8 mouse cellular contexts compared by ENCODE assay signal in the genomic region with DNA sequence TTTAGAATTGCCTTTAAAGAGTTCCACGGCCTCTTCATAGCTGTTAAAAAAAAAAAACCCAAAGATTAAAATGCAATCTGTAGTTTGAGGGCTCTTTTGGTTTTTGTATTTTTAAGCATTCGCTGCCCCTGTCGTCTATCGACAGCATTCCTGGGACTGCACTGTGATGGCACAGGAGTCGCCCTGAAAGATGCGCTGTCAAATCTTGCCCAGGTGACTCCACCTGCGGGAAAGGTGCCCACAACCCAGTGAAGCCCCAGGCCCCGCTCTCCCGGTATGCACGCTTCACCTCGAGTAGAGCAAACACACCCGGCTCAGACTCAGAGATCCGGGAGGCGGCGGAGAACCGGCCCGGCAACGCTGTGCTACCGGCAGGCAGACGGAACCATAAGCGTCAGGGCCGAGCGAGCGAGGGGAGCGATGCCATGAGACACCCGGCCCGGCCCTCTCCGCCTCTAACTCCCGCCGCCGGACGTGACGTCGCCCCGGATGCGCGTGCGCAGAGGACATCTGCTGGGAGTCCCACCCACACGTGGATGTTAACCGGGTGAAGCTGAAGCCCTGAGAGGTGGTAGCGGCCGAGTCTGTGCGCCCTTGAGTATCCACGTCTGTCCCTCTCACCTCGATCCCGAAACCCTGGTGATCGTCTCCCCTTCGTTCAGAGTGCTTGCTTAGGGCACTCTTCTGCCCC. TPM values are rescaled to one million over a fixed set of nuclear protein-coding genes. Genes with fewer than 3 reads are reported as not detected.
DNase-seq lines count a peak whose midpoint lies in the region; ATAC-seq and TF ChIP-seq lines count a peak whose summit lies in the region.

A gene (minus strand): TSS at position 482 of the 691 bp plus-strand sequence.

- peak; percentile 97 for DNase-seq in ZHBTc4 (ENCODE audit: low read depth, low spot score)
- peak; percentile 99 for DNase-seq in gastrocnemius, adult 2 months
- peak; percentile 99 for DNase-seq in hindbrain, postnatal 0 days (ENCODE audit: low spot score)
- peak; percentile 98 to 99 for DNase-seq in left cerebral cortex, adult 2 months (ENCODE audit: extremely low spot score in 1 of 2, low spot score in 2 of 2)
- peak; percentile 98 to 99 for DNase-seq in right cerebral cortex, adult 2 months (ENCODE audit: low spot score in 2 of 2)
- DNase-seq in urinary bladder, postnatal 14 days (ENCODE audit: low spot score) = peak; percentile 99

- no peaks in the 10 kb centered on the region for H3K9me3 ChIP-seq in hindbrain, postnatal 0 days (ENCODE audit: low read length)

- 0 out of 2 replicates have a peak, but pooled peaks cover 4% of the 10 kb centered on the region for H3K36me3 ChIP-seq in hindbrain, postnatal 0 days (ENCODE audit: insufficient read depth, low read length)

- peak within 1 kb of the TSS; percentile 80 for H3K4me3 ChIP-seq in gastrocnemius, adult 2 months
- peak within 1 kb of the TSS; percentile 60 for H3K4me3 ChIP-seq in hindbrain, postnatal 0 days (ENCODE audit: low read length)
- H3K4me3 ChIP-seq in left cerebral cortex, adult 2 months = peak within 1 kb of the TSS; percentile 63

- H3K27me3 ChIP-seq in hindbrain, postnatal 0 days (ENCODE audit: insufficient read depth, low read length) = no peaks in the 10 kb centered on the region

- peak within 1 kb of the TSS; percentile 63 for H3K9ac ChIP-seq in hindbrain, postnatal 0 days (replicated peaks; ENCODE audit: low read length)

- peak within 1 kb of the TSS; percentile 96 for H3K27ac ChIP-seq in gastrocnemius, adult 2 months
- peak within 1 kb of the TSS; percentile 83 for H3K27ac ChIP-seq in hindbrain, postnatal 0 days
- peak within 1 kb of the TSS; percentile 85 for H3K27ac ChIP-seq in left cerebral cortex, adult 2 months

- 0 out of 2 replicates have a peak, but pooled peaks cover 6% of the 10 kb centered on the region for H3K4me1 ChIP-seq in hindbrain, postnatal 0 days (ENCODE audit: insufficient read depth, low read length)

- peak within 1 kb of the TSS; percentile 90 for H3K4me2 ChIP-seq in hindbrain, postnatal 0 days (ENCODE audit: low read depth, low read length)

- peak; percentile 91 for ATAC-seq in common myeloid progenitor, adult 5-6 weeks (replicated peaks; ENCODE audit: low read depth, poor library complexity, severe bottlenecking)
- peak; percentile 95 for ATAC-seq in hindbrain, postnatal 0 days
- peak; percentile 98 for ATAC-seq in megakaryocyte, adult 5-6 weeks (ENCODE audit: poor library complexity, severe bottlenecking)

- peak; percentile 8; the same call in 1 of the 2 replicates for TF ChIP-seq CTCF in gastrocnemius, adult 2 months (IDR thresholded peaks at IDR 0.05)
- no peak; the same call in 1 of the 2 replicates for TF ChIP-seq CTCF in hindbrain, postnatal 0 days (IDR thresholded peaks at IDR 0.05; ENCODE audit: low read depth)
- no peak for TF ChIP-seq CTCF in left cerebral cortex, adult 2 months (IDR thresholded peaks at IDR 0.05)

- intact Hi-C loops in gastrocnemius, adult 2 months (cut with DNase I) = loop anchor here (5.0 to 10.0 kb wide), 2 partner anchors 314 to 566 kb away; a partner anchor contains a TSS
- intact Hi-C loops in left cerebral cortex, adult 2 months (cut with DNase I) = loop anchor here (1.0 to 5.0 kb wide), 3 partner anchors 227 to 566 kb away; a partner anchor contains a TSS

- 1% methylated on average over 48 of the region's 48 CpGs for WGBS in hindbrain, postnatal 0 days

RNA-seq across cellular contexts. Expression of the gene that starts here (rescaled TPM):
- 8.6 and 17.1 TPM in 2 replicates for total RNA-seq in common myeloid progenitor, adult 5-6 weeks (2017)
- 10 to 100 TPM; 20.7 to 29.4 TPM for total RNA-seq in gastrocnemius, adult 2 months (2021)
- 39.9 and 42.7 TPM in 2 replicates for total RNA-seq in hindbrain, postnatal 0 days (2014; rRNA removed)
- polyA plus RNA-seq in hindbrain, postnatal 0 days (2015; fragmentation: Nextera tagmentation; extraction: Ambion mirVana) = 86.6 and 87.9 TPM in 2 replicates
- total RNA-seq in left cerebral cortex, adult 2 months (2021) = 10 to 100 TPM; 23.4 to 29.0 TPM
- total RNA-seq in megakaryocyte, adult 5-6 weeks (2015) = 6.7 and 10.6 TPM in 2 replicates
- 3.4 and 4.9 TPM in 2 replicates for total RNA-seq in megakaryocyte, adult 5-6 weeks (2017)

Comparison
In these comparisons a context has a peak if more than half of its experiments do, and no peak if none do; other contexts are left out.
1. Peak in every context shown above with its lines: DNase-seq, ATAC-seq, H3K4me3 ChIP-seq and H3K27ac ChIP-seq.